Mouse (Mus musculus): Measurements from ENCODE around the gene Ntrk2. TPM values are rescaled to one million over a fixed set of nuclear protein-coding genes. Genes with fewer than 3 reads are reported as not detected.

Ntrk2 gene
- polyA plus RNA-seq, 1 experiment from 2014 or later: 76.1 TPM

DNA sequence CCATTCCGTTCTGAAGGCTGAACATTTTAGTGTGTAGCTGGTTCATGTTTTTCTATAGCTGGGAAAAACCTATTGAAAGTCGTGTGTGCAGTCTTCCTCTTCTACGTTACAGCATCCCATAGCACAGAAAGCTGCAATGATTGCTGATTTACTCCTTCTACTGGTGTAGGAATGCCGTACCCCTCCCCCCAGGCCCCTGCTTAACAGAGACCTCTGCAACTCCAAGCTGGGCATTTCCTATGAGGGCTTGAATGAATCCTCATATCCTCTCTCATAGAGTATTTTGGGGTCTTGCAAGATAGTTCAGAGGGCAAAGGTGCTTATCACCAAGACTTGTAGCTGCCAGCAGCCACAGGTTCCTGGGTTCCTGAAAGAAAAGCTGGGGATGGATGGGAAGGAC, 148.0 kb downstream of the Ntrk2 start:
- no peak overlapping the region for H3K4me3 ChIP-seq
- H3K4me1 ChIP-seq: no peaks in the 10 kb centered on the region
- no peaks in the 10 kb centered on the region for H3K27me3 ChIP-seq (replicated peaks)
- no peak overlapping the region for H3K4me2 ChIP-seq (replicated peaks)
- no peak overlapping the region for H3K9ac ChIP-seq
- 23% methylated on average over 4 of the region's 4 CpGs for WGBS
- no peaks in the 10 kb centered on the region for H3K9me3 ChIP-seq
- H3K36me3 ChIP-seq: no peaks in the 10 kb centered on the region
- no peak for ATAC-seq (ENCODE audit: low FRiP score, low read depth)
- no peak overlapping the region for H3K27ac ChIP-seq

DNA sequence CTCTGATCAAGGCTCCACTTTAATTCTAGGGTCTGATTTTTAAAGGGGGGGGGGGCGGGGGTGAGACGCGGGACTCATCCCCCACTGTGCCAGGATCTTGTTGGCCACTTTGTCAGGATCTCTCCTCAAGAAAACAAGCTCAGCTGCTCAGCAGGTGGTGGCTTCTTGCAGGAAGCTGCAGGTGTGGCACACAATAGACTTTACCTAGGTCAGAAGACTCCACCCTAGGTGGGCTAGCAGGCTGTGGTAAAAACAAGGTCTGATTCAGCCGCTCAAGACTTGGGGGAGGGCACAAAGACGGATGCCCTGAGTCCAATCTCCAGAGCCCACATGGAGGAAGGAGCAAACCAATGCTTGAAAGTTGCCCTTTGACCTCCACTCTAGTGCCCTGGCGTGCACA, 148.4 kb downstream of the Ntrk2 start:
- Histone ChIP-seq H3K4me2 (replicated peaks) (no peak overlapping the region), H3K36me3 (no peaks in the 10 kb centered on the region), H3K4me1 (no peaks in the 10 kb centered on the region), H3K9me3 (no peaks in the 10 kb centered on the region), H3K9ac (no peak overlapping the region), H3K27me3 (replicated peaks) (no peaks in the 10 kb centered on the region), H3K27ac (no peak overlapping the region), H3K4me3 (no peak overlapping the region)
- no peak for ATAC-seq (ENCODE audit: low FRiP score, low read depth)
- 17% methylated on average over 6 of the region's 6 CpGs for WGBS

DNA sequence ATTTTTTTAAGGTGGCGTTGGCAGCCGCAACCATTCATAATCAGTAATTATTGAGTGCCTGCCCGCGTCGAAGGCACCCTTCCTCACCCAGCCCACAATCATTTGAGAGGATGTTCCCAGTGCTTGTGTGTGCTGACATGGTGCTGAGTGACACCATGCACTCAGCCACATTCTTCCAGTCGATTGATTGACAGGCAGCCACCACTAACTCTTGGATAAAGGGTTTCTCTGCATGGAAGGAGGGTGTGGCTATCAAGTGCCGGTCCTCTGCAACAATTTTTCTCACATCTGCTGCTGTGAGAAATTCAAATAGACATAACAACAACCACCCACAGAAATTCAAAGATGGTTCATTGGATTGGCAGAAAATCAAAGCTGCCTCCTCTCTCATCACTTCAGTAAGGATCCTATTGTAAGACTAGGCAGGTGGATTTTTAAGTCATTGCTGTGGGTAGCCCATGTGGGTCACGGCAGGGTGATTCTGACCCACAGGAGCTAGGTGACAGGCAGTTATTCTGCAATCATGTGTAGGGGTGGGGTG, 148.9 kb downstream of the Ntrk2 start:
- no peaks in the 10 kb centered on the region for H3K36me3 ChIP-seq
- H3K9me3 ChIP-seq: no peaks in the 10 kb centered on the region
- no peaks in the 10 kb centered on the region for H3K4me1 ChIP-seq
- WGBS: 63% methylated on average over 8 of the region's 8 CpGs
- H3K4me2 ChIP-seq (replicated peaks): no peak overlapping the region
- no peak overlapping the region for H3K4me3 ChIP-seq
- H3K27me3 ChIP-seq (replicated peaks): no peaks in the 10 kb centered on the region
- H3K9ac ChIP-seq: no peak overlapping the region
- H3K27ac ChIP-seq: no peak overlapping the region
- ATAC-seq (ENCODE audit: low FRiP score, low read depth): no peak

DNA sequence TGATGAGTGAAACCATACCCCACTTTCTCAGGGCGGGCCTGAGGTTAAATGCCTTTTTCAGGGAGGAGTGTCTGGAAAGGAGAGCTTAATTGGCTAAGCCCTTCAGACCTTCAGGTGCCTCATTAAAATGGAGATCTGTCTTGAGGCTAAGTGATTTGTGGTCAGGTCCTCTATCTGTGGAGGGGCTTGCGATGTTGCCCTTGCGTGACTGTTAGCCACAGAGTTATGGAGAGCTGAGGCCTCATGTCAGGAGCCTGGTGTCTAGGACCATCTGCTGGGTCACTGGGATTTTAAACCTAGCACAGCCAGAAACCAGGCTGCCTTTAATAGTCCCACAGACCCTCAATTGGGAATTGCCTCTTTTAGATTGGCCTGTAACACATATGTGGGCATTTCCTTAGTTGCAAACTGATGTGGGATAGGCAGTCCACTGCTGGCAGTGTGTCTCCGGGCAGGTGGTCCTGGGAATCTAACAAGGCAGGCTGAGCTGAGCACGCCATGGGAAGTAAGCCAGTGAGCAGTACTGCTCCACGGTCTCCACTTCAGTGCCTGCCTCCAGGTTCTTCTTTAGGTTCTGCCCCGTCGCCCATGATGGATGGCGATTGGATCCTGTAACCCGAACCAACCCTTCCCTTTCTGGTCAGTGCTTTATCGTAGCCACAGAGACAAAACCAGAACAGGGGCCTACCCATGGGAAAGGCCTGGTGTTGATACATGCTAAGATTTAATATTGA, 152.0 kb downstream of the Ntrk2 start:
- Histone ChIP-seq H3K27ac (no peak overlapping the region), H3K4me3 (no peak overlapping the region), H3K36me3 (no peaks in the 10 kb centered on the region), H3K4me2 (replicated peaks) (no peak overlapping the region), H3K4me1 (no peaks in the 10 kb centered on the region), H3K27me3 (replicated peaks) (no peaks in the 10 kb centered on the region), H3K9ac (no peak overlapping the region), H3K9me3 (no peaks in the 10 kb centered on the region)
- 68% methylated on average over 11 of the region's 11 CpGs for WGBS
- ATAC-seq (ENCODE audit: low FRiP score, low read depth): no peak

DNA sequence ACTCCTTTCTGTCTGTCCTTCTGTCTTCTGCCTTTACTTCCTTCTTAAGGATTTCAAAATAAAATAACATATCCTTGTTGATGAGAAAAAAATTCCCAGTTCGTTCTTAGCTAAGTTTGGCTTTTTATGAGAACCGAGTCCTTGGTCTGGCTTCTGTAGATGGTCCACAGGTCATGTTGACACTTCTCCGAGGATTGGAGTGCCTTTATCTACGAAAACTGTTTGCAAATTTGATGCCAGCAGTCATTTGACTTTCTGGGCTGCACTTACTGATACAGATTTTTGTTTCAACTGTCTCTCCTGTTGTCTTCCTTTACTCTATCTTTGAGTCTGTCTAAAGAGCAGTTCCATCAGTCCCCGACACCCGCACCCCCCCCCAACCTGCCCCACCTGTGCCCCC, 154.0 kb downstream of the Ntrk2 start:
- H3K4me3 ChIP-seq: no peak overlapping the region
- H3K4me2 ChIP-seq (replicated peaks): no peak overlapping the region
- 89% methylated on average over 6 of the region's 6 CpGs for WGBS
- H3K4me1 ChIP-seq: peaks cover 12% of the 10 kb centered on the region; the same call in 1 of the 2 replicates
- no peak overlapping the region for H3K9ac ChIP-seq
- no peak overlapping the region for H3K27ac ChIP-seq
- H3K9me3 ChIP-seq: no peaks in the 10 kb centered on the region
- no peaks in the 10 kb centered on the region for H3K36me3 ChIP-seq
- no peak for ATAC-seq (ENCODE audit: low FRiP score, low read depth)
- no peaks in the 10 kb centered on the region for H3K27me3 ChIP-seq (replicated peaks)

DNA sequence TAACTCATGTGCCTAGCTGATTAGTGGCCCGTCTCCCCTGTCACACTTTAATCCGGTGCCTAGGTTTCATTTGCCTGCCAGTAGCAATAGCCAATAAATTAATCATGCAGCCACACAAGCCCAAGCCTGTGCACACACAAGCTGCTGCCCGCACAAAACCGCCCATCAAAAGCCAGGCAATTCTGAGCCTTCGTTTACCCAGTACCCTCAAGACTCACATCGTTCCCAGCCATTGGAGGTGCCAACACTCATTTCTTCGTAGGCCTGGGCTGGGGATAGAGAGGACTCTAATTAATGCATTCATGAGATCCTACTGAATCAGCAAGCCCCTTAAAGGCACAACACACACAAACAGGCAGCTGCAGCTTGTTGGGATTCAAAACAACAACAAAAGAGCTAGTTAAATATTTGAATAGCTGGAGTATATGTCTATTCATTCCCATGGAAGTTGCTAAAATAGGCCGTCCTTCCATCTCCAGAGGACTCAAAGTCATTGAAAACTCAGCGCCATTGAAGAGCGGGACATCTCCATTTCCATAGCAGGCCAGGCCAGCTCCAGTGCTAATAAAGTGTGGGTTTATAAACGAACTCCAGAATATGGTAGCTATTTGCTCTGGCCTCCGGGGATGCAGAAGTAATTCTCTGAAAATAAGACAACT, 158.5 kb downstream of the Ntrk2 start:
- Histone ChIP-seq H3K27ac (peak overlapping the region; percentile 6; the same call in 1 of the 2 replicates), H3K27me3 (replicated peaks) (no peaks in the 10 kb centered on the region)

DNA sequence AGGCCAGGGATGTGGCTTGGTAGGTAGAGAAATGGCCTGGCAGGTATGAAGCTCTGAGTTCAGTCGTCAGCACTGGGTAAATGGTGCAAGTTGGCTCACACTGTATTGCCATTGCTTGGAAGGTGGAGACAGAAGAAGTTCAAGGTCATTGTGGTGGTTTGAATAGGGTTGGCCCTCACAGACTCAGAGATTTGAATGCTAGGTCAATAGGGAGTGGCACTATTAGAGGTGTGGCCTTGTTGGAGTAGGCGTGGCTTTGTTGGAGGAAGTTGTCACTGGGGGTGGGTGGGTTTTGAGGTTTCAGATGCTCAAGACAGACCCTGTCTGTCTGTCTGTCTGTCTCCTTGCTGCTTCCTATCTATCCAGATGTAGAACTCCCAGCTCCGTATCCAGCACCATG, 159.5 kb downstream of the Ntrk2 start:
- no peak overlapping the region for H3K4me2 ChIP-seq (replicated peaks)
- 92% methylated on average over 3 of the region's 3 CpGs for WGBS
- peaks cover 19% of the 10 kb centered on the region for H3K4me1 ChIP-seq
- ATAC-seq (ENCODE audit: low FRiP score, low read depth): no peak
- H3K36me3 ChIP-seq: no peaks in the 10 kb centered on the region
- no peak overlapping the region for H3K27ac ChIP-seq
- no peak overlapping the region for H3K4me3 ChIP-seq
- H3K9me3 ChIP-seq: no peaks in the 10 kb centered on the region
- H3K27me3 ChIP-seq (replicated peaks): no peaks in the 10 kb centered on the region
- H3K9ac ChIP-seq: no peak overlapping the region

More for the DNA sequence above, 158.5 kb downstream of the Ntrk2 start:
- Histone ChIP-seq H3K9me3 (no peaks in the 10 kb centered on the region), H3K36me3 (no peaks in the 10 kb centered on the region), H3K9ac (no peak overlapping the region), H3K4me3 (no peak overlapping the region), H3K4me1 (peaks cover 19% of the 10 kb centered on the region), H3K4me2 (replicated peaks) (no peak overlapping the region)
- 51% methylated on average over 12 of the region's 12 CpGs for WGBS
- ATAC-seq (ENCODE audit: low FRiP score, low read depth): peak; percentile 41; the same call in 1 of the 2 replicates

DNA sequence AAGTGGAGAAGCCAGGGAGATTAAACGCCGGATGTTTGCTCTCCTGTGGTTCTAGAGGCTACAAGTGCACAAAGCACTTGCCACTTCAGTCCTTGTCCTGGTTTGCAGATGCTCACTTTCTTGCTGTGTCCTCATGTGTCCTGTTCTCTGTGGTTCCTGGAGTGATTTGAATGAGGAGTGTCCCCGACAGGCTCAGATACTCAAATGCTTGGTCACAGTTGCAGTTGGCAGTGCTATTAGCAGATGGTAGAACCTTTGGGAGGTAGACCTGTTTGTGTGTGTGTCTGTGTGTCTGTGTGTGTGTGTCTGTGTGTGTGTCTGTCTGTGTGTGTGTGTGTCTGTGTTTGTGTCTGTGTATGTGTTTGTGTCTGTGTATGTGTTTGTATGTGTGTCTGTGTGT, 160.1 kb downstream of the Ntrk2 start:
- ATAC-seq (ENCODE audit: low FRiP score, low read depth): no peak
- H3K36me3 ChIP-seq: no peaks in the 10 kb centered on the region
- H3K9me3 ChIP-seq: no peaks in the 10 kb centered on the region
- H3K4me3 ChIP-seq: no peak overlapping the region
- H3K4me1 ChIP-seq: peaks cover 23% of the 10 kb centered on the region
- H3K9ac ChIP-seq: no peak overlapping the region
- no peak overlapping the region for H3K27ac ChIP-seq
- no peaks in the 10 kb centered on the region for H3K27me3 ChIP-seq (replicated peaks)
- WGBS: 86% methylated on average over 3 of the region's 3 CpGs
- no peak overlapping the region for H3K4me2 ChIP-seq (replicated peaks)

DNA sequence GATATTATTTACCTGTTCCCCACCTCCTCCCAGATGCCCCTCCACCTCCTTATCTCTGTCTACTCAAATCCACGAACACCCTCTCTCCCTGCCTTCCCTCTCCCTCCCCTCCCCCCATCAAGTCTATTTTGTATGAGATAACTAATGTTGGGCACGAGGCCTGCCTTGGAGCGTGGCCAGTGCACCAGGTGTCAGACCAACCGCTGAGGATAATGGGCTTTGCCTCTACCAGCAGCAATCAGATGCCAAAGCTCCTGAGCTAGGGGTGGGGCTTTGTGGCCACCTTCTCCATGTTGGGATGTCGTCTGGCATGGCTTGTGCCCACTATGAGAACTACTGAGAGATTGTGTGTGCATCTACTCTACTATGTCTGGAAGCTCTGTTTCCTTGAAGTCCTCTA, 161.8 kb downstream of the Ntrk2 start:
- no peak overlapping the region for H3K4me2 ChIP-seq (replicated peaks)
- no peak for ATAC-seq (ENCODE audit: low FRiP score, low read depth)
- peaks cover 27% of the 10 kb centered on the region for H3K4me1 ChIP-seq
- WGBS: 64% methylated on average over 5 of the region's 5 CpGs
- H3K27ac ChIP-seq: no peak overlapping the region
- no peaks in the 10 kb centered on the region for H3K9me3 ChIP-seq
- H3K9ac ChIP-seq: no peak overlapping the region
- no peak overlapping the region for H3K4me3 ChIP-seq
- no peaks in the 10 kb centered on the region for H3K27me3 ChIP-seq (replicated peaks)
- no peaks in the 10 kb centered on the region for H3K36me3 ChIP-seq

DNA sequence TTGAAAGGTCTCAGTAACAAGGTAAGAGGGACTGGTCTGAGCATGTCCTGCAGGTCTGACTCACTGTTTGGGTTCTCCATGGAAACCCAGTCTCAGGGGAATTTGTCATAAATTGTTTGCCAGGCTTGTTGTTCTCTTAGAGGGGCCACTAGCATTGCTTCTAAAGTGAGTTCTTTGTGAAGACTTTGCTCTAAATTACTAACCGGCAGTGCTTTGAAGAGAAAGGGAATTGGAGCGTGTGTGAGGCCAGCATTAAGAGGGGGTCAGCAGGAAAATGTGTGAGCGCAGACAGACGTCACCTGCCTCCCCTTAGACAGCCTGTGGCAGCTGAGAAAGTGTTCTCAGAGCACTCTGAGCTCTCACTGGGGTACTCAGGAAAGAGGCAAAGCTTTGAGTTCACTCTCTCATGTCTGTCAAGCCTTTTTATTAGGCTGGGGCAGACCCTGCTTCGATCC, 165.1 kb downstream of the Ntrk2 start:
- WGBS: 7% methylated on average over 5 of the region's 5 CpGs
- no peak for ATAC-seq (ENCODE audit: low FRiP score, low read depth)
- H3K36me3 ChIP-seq: no peaks in the 10 kb centered on the region
- H3K4me2 ChIP-seq (replicated peaks): no peak overlapping the region
- H3K4me3 ChIP-seq: no peak overlapping the region
- H3K9ac ChIP-seq: no peak overlapping the region
- H3K27ac ChIP-seq: no peak overlapping the region
- no peaks in the 10 kb centered on the region for H3K27me3 ChIP-seq (replicated peaks)
- H3K9me3 ChIP-seq: no peaks in the 10 kb centered on the region
- H3K4me1 ChIP-seq: peaks cover 15% of the 10 kb centered on the region

DNA sequence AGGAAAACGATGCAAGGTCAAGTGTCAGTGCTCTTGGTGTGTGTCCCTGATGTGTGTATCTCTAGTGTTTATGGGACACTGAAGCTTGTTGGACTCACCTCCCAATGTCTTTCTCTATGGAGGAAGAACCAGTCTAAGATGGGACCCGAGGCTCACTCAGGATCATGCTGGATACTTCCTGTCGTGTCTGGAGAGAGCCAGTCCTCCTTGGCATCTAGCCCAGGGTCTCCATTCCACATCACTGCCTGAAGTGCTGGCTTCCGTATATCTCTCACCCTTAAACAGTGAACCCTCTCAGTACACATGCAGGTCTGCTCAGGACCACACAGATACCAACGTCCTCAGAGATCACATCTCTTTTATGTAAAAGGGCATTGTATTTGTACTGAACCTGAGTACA, 166.1 kb downstream of the Ntrk2 start:
- no peak overlapping the region for H3K4me3 ChIP-seq
- no peak for ATAC-seq (ENCODE audit: low FRiP score, low read depth)
- peaks cover 15% of the 10 kb centered on the region for H3K4me1 ChIP-seq
- H3K9me3 ChIP-seq: no peaks in the 10 kb centered on the region
- H3K4me2 ChIP-seq (replicated peaks): no peak overlapping the region
- WGBS: 82% methylated on average over 5 of the region's 5 CpGs
- no peaks in the 10 kb centered on the region for H3K36me3 ChIP-seq
- H3K27me3 ChIP-seq (replicated peaks): no peaks in the 10 kb centered on the region
- H3K9ac ChIP-seq: no peak overlapping the region
- H3K27ac ChIP-seq: no peak overlapping the region

DNA sequence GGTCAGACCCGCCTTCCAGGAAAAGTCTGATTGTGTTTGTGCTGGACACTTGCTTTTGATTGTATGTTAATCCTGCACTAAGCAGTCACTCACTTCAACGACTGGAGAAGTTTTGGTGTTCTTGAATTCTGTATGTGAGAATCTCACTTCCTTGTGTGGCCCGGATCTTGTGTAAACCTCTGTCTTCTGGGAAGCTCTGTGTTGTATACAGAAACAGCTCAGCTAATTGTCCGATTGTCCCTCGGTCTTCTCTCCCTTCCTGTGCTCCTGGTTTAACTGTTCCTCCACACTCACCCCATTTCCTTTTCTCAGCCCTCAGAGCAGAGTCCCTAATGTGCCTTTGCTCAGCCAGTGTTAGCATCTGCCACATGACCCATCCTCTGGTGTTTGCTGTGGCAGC, 190.1 kb downstream of the Ntrk2 start:
- Histone ChIP-seq H3K4me2 (replicated peaks) (no peak overlapping the region), H3K4me1 (peaks cover 7% of the 10 kb centered on the region; the same call in 1 of the 2 replicates), H3K9me3 (no peaks in the 10 kb centered on the region), H3K36me3 (no peaks in the 10 kb centered on the region), H3K4me3 (no peak overlapping the region), H3K27me3 (replicated peaks) (no peaks in the 10 kb centered on the region), H3K9ac (no peak overlapping the region), H3K27ac (no peak overlapping the region)
- WGBS: 85% methylated on average over 5 of the region's 5 CpGs
- ATAC-seq (ENCODE audit: low FRiP score, low read depth): no peak
